Mouse (Mus musculus): ENCODE results near the gene Cyb5d1.
"Not testable (repeated sequence)": the region's sequence is repeated elsewhere in the genome, so short reads cannot be mapped to it uniquely, and the experiment has no call there.

The Cyb5d1 gene

DNA sequence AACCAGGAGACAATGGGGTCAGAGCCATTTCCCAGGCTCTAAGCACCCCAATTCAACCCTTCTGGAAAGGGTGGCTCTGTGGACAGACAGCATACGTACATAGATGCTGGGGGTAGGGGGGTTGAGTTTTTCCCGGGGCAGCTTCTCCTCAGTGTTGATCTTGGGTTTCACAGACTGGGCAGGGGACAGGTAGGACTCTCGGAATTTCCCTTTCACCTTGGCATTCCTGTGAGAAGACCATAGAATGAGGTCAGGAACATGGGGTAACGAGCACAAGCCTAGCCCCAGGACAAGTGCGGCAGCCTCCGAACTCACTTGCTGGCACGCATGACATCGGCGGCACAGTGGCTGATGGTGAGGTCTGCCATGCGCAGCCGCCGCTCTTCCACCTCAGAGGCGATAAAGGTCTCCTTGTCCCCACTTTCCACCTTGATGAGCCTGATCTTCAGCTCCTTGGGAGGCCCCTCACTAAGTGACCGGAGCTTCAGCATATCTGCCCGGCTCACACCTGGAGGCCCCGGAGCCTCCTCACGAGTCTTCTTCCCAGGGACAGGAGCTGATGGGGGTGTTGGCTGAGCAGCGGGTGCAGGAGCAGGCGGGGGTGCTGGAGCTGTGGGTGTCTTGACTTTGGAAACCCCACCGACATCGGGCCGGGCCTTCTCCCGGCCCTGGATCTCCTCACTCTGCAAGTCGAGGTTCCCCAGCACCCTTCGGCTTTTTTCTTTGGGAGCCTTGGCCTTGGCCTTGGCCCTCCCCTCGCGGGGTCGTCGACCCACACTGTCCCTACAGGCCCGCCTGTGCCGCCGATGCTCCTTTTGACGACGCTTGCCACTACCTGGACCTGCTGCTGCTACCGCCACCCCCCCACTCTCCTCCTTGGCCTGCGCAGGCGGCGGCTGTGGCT, 8.5 kb upstream of the Cyb5d1 start:
- DNase-seq (ENCODE audit: low spot score in 2 of 2) = no peak

DNA sequence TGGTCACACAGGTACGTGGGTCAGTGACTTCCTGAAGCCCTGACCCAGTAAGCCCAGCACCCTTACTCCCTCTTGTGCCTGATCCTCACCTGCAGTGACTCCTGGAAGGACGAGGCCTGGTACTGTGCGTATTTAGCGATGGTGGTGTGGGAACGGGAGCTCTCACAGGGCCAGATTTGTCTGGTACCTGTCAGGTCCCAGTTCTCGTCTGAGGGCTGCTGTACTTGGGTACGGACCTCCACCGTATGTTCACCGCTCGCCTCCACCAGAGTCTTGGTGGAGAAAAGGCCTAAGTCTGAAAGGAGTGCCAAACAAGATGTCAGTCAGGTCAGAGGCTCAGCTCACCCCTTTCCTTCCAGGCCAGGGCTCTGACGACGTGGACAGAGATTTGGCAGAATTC, 6.6 kb upstream of the Cyb5d1 start:
- no peak for DNase-seq (ENCODE audit: low spot score in 2 of 2)

GRCm38 (mm10) chr11:69401210-69401637, 5.8 kb upstream of the Cyb5d1 start:
- peak; percentile 87 to 92 for DNase-seq (ENCODE audit: low spot score in 2 of 2)

GRCm38 (mm10) chr11:69400083-69400850, 4.8 kb upstream of the Cyb5d1 start:
- DNase-seq (ENCODE audit: low spot score in 2 of 2) = no peak

DNA sequence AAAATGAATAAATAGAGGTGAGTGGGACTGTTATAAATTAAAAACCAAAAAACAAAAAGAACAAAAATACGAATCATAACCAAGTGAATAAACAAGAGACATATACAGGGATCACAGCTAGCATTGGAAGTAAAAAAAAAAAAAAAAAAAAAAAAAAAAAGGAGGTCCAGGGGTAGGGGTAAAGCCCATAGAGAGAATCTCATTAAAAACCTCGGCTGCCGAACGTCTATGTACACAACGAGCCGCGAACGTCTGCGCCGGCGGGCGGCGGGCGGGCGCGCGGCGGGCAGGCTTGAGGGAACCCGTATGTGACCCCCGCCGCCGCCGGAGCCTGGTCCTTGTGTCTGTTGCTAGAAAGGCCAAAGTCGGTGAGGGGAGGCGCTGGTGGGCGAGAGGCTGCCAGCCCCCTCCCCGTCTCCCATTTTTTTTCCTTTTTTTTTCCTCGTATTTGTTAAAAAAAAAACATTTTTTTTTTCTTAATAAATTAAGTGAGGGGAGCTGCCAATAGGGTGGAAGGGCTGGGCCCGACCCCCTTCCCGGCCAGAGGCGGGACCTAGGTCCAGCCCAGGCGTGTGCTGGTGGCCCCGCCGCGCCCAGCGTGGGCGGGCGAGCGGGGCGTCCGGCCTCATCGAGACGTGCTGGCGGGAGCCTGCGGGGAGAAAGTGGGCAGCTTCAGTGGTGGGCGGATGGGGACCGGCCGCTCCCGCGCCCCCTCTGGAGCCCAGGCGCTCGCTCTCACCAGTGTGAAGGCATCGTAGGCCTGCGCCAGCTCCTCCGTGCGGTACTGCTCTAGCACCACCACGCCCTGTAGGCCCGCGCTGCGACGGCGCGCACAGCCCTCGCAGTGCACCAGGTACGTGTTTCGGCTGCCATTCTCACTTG, 4.0 kb upstream of the Cyb5d1 start:
- DNase-seq (ENCODE audit: low spot score in 2 of 2) = no peak

GRCm38 (mm10) chr11:69398486-69399200, 3.2 kb upstream of the Cyb5d1 start:
- no peak for DNase-seq (ENCODE audit: low spot score in 2 of 2)

- DNase-seq (ENCODE audit: low spot score in 2 of 2) = no peak
These were observed 2.6 kb upstream of the Cyb5d1 start, which contains the start of gene Tmem88 for GRCm38 (mm10) chr11:69398059-69398458. Gene Tmem88 (minus strand): TSS chr11:69398234.

- DNase-seq (ENCODE audit: low spot score in 2 of 2) = no peak
These were observed 2.2 kb upstream of the Cyb5d1 start for GRCm38 (mm10) chr11:69397581-69398057.

DNA sequence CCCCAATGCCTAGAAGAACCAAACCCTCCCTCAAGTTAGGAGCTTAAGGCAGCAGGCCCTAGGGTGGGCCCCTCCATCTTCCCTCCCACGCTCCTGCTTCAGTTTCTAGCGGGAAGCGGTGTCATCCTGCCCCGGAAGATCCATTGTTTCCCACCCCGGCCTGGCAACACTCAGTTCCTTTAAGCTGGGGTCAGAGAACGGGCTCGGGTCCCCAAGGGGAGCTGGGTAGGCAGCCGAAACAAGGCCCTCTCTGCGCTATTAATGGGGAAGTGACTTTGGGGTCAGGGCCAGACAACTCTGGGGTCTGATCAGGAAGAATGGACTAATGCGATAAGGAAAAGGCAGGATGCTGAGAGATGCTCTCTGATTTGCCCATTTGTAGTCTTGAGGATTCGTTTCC, 1.3 kb upstream of the Cyb5d1 start:
- DNase-seq (ENCODE audit: low spot score in 2 of 2) = no peak

GRCm38 (mm10) chr11:69395634-69396373, 373 bp upstream of the Cyb5d1 start:
- peak; percentile 94 to 97 for DNase-seq (ENCODE audit: low spot score in 2 of 2)

- DNase-seq (ENCODE audit: low spot score in 2 of 2) = not testable (repeated sequence)
These were observed 752 bp downstream of the Cyb5d1 start for GRCm38 (mm10) chr11:69394591-69395167.

DNA sequence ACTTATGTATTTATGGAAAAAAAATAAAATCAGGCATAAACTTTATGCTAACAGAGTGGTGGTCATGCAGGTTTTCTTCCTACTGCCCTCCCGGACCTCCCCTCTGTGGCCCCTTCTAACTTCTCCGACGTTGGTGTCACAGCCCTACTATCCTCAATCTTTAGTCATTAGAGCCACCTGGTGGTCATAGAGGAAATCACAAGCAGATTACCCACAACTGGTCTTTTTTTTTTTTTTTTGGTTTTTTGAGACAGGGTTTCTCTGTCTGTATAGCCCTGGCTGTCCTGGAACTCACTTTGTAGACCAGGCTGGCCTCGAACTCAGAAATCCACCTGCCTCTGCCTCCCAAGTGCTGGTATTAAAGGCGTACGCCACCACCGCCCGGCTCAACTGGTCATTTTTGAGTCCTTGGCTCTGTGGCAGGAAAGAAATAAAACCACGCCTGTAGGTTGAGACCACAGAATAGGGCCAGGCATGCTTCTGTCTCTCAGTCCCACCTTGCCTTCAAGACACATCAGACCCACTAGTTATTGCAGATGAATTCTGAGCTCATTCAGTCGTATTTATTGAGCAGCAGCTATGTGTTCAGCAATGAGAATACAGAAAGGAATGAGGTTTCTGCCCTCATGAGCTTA, 4.9 kb downstream of the Cyb5d1 start:
- no peak for DNase-seq (ENCODE audit: low spot score in 2 of 2)

- DNase-seq (ENCODE audit: low spot score in 2 of 2) = no peak
These were observed 5.7 kb downstream of the Cyb5d1 start for GRCm38 (mm10) chr11:69389531-69390399.

DNA sequence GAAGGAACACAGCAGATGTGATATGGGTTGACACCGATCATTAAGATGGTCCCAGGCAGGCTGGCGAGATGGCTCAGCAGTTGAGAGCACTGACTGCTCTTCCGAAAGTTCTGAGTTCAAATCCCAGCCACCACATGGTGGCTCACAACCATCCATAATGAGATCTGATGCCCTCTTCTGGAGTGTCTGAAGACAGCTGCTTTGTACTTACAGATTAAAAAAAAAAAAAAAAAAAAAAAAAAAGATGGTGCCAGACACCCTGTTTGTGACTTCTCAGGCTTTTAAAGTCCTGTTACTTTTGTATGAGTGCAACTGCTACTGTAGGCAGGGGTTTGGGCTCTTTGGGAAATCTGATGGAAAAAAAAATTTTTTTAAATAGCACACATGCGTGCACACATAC, 6.8 kb downstream of the Cyb5d1 start:
- no peak for DNase-seq (ENCODE audit: low spot score in 2 of 2)

DNA sequence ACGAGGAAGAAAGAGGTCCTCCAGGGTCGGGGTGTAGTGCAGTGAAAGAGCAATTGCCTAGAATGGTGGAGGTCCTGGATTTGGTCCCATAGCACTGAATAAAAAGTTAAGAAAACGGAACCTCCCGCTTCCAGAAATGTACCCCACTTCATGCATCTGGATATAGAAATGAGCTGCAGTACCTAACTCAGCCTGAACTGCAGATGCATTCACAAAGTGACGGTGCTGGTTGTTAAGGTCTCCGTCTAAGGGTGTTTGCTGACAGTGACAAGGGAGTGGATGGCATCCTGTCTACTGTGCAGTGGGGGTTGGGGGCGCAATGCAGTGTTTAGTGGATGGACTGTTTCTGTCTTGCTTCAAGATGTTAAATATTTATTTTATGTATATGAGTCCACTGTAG, 8.7 kb downstream of the Cyb5d1 start:
- DNase-seq (ENCODE audit: low spot score in 2 of 2) = no peak

GRCm38 (mm10) chr11:69384979-69385378, 10.5 kb downstream of the Cyb5d1 start:
- DNase-seq (ENCODE audit: low spot score in 2 of 2) = no peak

DNA sequence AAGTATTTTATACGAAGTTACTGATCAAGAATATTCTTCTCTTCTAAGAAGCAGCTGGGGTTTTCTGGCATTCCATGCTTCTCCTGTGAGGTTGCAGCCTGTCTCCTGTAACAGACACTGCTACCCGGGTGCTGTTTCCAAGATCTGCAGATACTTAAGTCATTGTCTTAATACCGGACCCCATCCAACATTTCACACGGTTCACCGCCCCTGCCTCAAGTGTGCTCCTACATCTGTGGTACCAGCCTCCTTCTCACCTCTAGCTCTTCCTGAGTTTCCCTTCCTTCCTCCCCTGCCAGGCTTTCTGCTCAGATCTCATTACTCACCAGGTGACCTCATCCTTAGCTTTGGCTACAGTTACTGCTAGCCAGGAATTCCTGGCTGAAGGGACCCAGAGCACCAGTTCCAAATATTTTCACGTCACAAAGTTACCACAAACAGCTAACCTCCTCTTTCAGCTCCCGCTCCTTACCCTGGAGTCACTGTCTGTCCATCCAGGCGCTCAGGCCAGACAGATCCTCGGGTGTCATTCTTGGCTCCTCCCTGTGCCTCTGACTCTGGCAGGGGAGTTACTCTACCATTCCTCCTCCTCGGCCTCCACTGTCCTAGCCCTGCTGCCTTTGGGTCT, 12.8 kb downstream of the Cyb5d1 start:
- DNase-seq (ENCODE audit: low spot score in 2 of 2) = no peak

DNA sequence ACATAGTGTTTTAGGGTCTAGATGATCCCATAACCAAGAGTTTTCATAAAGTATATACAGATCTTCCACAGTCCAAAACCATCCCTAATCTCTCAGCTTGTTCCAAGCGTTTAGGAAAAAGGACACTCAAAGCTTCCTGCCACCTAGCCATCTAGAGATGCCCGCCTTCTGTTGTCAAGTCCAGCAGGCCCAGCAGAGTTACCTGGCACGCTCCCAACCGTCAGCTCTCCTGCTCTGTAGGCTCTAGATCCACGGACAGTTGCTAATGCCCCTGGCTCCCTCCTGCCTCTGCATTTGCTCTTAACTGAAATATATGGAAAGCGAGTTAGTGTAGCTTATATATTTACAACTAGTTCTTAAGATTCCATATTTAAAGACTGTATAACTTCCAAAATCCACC, 14.1 kb downstream of the Cyb5d1 start:
- DNase-seq (ENCODE audit: low spot score in 2 of 2) = no peak

Data from right cerebral cortex, postnatal 36 days (tissue).